Mouse (Mus musculus): ENCODE measurements around the gene Gpr174.

DNA sequence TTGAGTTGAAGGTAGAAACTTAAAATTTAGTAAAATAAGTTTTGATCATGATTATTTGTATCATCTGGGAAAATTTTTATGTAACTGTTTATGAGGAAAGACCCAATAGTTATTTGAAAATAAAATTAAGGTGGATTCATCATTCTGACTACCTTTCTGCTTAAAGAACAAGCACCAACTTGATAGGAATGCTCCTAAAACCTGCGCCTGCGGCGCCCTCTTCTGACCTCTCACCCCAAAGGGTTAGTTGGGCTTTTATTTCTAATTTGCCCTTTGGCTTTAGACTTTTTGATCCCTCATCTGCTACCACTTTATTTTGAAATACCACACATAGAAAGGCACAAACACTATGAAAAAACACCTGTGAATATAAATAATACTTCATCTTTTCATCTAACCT is 86.3 kb downstream of the Gpr174 start:
- no peak for TF ChIP-seq POLR2A (IDR thresholded peaks at IDR 0.05; ENCODE audit: extremely low read depth, insufficient read depth, low read length)
- TF ChIP-seq CTCF (IDR thresholded peaks at IDR 0.05; ENCODE audit: low read depth, low read length), result no peak
